Mouse (Mus musculus): ENCODE data around the gene Teddm1a. TPM values are rescaled to one million over a fixed set of nuclear protein-coding genes. Genes with fewer than 3 reads are reported as not detected.

The Teddm1a gene
- polyA plus RNA-seq, 1 experiment from 2014 or later = not detected

DNA sequence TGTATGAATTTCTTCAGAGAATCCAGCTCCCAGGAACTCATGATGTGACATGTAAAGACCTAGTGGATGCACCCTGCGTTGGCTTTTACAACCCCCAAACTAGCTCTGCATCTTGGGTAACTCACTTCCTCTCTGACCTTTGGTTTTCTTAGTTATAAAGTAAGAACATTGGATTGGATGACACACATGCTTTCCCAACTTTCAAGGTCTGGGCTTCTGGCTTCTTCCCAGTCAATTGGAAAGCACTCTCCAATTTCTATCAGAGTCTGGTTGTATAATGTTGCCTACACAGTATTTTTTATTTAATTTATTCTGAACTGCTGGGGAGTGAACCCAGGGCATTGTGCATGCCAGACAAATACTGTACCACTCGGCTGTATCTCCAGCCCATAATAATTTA is 38.9 kb downstream of the Teddm1a start:
- Histone ChIP-seq H3K27me3 (ENCODE audit: control insufficient read depth, insufficient read depth, low read length) (no peaks in the 10 kb centered on the region), H3K27ac (ENCODE audit: low read depth, low read length) (no peak overlapping the region), H3K36me3 (ENCODE audit: control insufficient read depth, insufficient read depth, low read length) (no peaks in the 10 kb centered on the region), H3K4me3 (ENCODE audit: low read depth, low read length) (no peak overlapping the region), H3K4me1 (ENCODE audit: control insufficient read depth, insufficient read depth, low read length) (no peaks in the 10 kb centered on the region), H3K9me3 (ENCODE audit: control insufficient read depth, low read length) (no peaks in the 10 kb centered on the region), H3K4me2 (ENCODE audit: low read depth) (no peak overlapping the region), H3K9ac (ENCODE audit: low read length) (no peak overlapping the region)
- no peak for ATAC-seq (ENCODE audit: insufficient read depth, low FRiP score, low TSS enrichment)
- WGBS = 87% methylated on average over 2 of the region's 2 CpGs
- no peak for DNase-seq (ENCODE audit: low spot score)

DNA sequence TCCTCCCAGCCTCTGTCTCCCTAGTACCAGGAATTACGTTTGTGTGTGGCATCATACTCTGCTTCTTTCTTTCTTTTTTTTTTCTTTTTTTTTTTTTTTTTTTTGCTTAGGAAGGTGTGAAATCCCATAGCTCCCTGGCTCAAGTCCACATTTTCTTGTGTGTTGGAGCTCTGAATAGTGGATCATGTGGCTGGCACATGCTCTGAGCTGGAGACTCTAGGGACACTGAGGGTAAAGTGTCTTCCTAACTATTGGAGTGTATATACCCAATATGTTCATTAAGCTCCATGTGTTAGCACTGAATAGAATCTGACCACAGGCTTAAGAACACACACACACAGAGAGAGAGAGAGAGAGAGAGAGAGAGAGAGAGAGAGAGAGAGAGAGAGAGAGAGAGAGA is 42.2 kb downstream of the Teddm1a start:
- Histone ChIP-seq H3K4me2 (ENCODE audit: low read depth) (no peak overlapping the region), H3K4me1 (ENCODE audit: control insufficient read depth, insufficient read depth, low read length) (no peaks in the 10 kb centered on the region), H3K27me3 (ENCODE audit: control insufficient read depth, insufficient read depth, low read length) (no peaks in the 10 kb centered on the region), H3K9ac (ENCODE audit: low read length) (no peak overlapping the region), H3K4me3 (ENCODE audit: low read depth, low read length) (no peak overlapping the region), H3K9me3 (ENCODE audit: control insufficient read depth, low read length) (no peaks in the 10 kb centered on the region), H3K36me3 (ENCODE audit: control insufficient read depth, insufficient read depth, low read length) (no peaks in the 10 kb centered on the region), H3K27ac (ENCODE audit: low read depth, low read length) (no peak overlapping the region)
- DNase-seq (ENCODE audit: low spot score) = no peak
- no peak for ATAC-seq (ENCODE audit: insufficient read depth, low FRiP score, low TSS enrichment)
- WGBS = 75% methylated on average over 1 of the region's 1 CpGs

DNA sequence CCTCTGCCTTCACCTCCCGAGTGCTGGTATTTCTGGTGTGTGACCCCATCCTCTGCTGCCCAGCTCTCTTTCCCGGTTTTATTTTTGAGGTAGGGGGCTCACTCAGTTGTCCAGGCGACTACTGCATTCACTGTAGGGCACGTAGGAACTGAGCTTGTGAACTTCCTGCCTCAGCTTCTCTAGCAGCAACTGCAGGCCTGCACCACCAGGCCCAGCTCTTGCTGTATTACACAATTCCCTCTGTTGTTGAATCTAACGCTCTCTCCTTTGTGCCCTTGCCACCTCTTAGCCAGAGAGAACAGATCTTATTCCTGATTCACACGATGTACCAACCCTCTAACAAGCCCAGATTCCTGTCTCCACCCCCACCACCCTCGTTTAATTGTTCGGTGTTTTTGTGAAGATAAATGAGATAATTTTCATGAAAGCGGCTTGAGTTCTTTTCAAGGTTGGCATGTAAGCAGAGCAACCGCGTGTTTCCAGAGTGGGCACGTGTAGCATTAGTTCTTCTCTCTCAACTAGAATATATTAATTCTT is 44.4 kb downstream of the Teddm1a start:
- WGBS = 87% methylated on average over 12 of the region's 12 CpGs
- Histone ChIP-seq H3K4me3 (ENCODE audit: low read depth, low read length) (no peak overlapping the region), H3K27me3 (ENCODE audit: control insufficient read depth, insufficient read depth, low read length) (no peaks in the 10 kb centered on the region), H3K9ac (ENCODE audit: low read length) (no peak overlapping the region), H3K27ac (ENCODE audit: low read depth, low read length) (no peak overlapping the region), H3K9me3 (ENCODE audit: control insufficient read depth, low read length) (no peaks in the 10 kb centered on the region), H3K36me3 (ENCODE audit: control insufficient read depth, insufficient read depth, low read length) (no peaks in the 10 kb centered on the region), H3K4me2 (ENCODE audit: low read depth) (no peak overlapping the region), H3K4me1 (ENCODE audit: control insufficient read depth, insufficient read depth, low read length) (no peaks in the 10 kb centered on the region)
- ATAC-seq (ENCODE audit: insufficient read depth, low FRiP score, low TSS enrichment) (no peak), DNase-seq (ENCODE audit: low spot score) (no peak)

DNA sequence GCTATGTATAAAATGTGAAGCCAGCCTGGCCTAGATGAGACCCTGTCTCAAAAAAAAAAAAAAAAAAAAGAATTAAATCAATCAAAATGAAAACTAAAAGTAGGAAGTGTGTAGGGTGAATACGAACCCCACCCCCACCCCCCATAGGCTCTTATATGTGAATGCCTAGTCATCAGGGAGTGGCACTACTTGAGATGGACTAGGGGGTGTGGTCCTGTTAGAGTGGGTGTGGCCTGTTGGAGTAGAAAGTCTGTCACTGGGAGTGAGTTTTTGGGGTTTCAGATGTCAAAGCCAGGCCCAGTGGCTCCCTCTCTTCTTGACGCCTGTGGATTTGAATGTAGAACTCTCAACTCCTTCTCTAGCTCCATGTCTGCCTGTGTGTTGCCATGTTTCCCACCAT is 45.5 kb downstream of the Teddm1a start:
- Histone ChIP-seq H3K27ac (ENCODE audit: low read depth, low read length) (no peak overlapping the region), H3K36me3 (ENCODE audit: control insufficient read depth, insufficient read depth, low read length) (no peaks in the 10 kb centered on the region), H3K4me2 (ENCODE audit: low read depth) (no peak overlapping the region), H3K4me1 (ENCODE audit: control insufficient read depth, insufficient read depth, low read length) (no peaks in the 10 kb centered on the region), H3K4me3 (ENCODE audit: low read depth, low read length) (no peak overlapping the region), H3K9me3 (ENCODE audit: control insufficient read depth, low read length) (no peaks in the 10 kb centered on the region), H3K9ac (ENCODE audit: low read length) (no peak overlapping the region), H3K27me3 (ENCODE audit: control insufficient read depth, insufficient read depth, low read length) (no peaks in the 10 kb centered on the region)
- DNase-seq (ENCODE audit: low spot score) (no peak), ATAC-seq (ENCODE audit: insufficient read depth, low FRiP score, low TSS enrichment) (no peak)
- whole genome bisulfite sequencing = 96% methylated on average over 2 of the region's 2 CpGs

DNA sequence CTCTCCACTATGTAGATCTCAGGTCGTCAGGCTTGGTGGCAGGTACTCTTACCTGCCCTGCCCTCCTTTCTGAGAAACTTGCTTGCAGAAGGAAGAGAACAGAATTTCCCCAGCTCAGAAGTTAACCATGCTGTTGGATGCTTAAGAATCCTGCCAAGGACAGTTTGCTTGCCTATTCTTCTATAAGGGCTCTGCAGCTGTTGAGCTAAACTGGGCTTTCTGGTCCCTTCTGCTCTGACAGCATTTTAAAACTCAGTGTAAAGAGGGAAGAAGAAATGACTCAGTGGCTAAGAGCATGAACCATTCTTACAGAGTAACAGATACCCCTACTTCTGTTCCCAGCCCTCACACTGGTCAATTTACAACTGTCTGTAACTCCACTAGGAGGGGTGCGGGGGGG is 49.4 kb downstream of the Teddm1a start:
- 88% methylated on average over 2 of the region's 2 CpGs for WGBS
- Histone ChIP-seq H3K4me1 (ENCODE audit: control insufficient read depth, insufficient read depth, low read length) (no peaks in the 10 kb centered on the region), H3K36me3 (ENCODE audit: control insufficient read depth, insufficient read depth, low read length) (no peaks in the 10 kb centered on the region), H3K27me3 (ENCODE audit: control insufficient read depth, insufficient read depth, low read length) (no peaks in the 10 kb centered on the region), H3K9ac (ENCODE audit: low read length) (no peak overlapping the region), H3K9me3 (ENCODE audit: control insufficient read depth, low read length) (no peaks in the 10 kb centered on the region), H3K4me3 (ENCODE audit: low read depth, low read length) (no peak overlapping the region), H3K4me2 (ENCODE audit: low read depth) (no peak overlapping the region), H3K27ac (ENCODE audit: low read depth, low read length) (no peak overlapping the region)
- ATAC-seq (ENCODE audit: insufficient read depth, low FRiP score, low TSS enrichment) = no peak
- DNase-seq (ENCODE audit: low spot score) = no peak

Small RNA genes within 50 kb of the gene (microRNA-seq; reads per million reads assigned to microRNA genes)
- 23.2 reads per million, percentile 31 among the genes with 10 or more reads in this experiment for gene Mir8114

Other genes with a start within 250 kb of the Teddm1a start
- 8.1 and 9.8 TPM in 2 replicates for gene Rgs8, start 238.7 kb upstream of the Teddm1a start, polyA plus RNA-seq (2014; fragmentation: Nextera tagmentation; extraction: Ambion mirVana)
- gene Rgs16, start 151.4 kb upstream of the Teddm1a start, polyA plus RNA-seq (2014; fragmentation: Nextera tagmentation; extraction: Ambion mirVana) = 13.0 and 14.1 TPM in 2 replicates
- 26.7 and 29.2 TPM in 2 replicates for gene Rnasel, start 142.3 kb upstream of the Teddm1a start, polyA plus RNA-seq (2014; fragmentation: Nextera tagmentation; extraction: Ambion mirVana)
- not detected in 2 replicates for gene Rgsl1, start 47.6 kb upstream of the Teddm1a start, polyA plus RNA-seq (2014; fragmentation: Nextera tagmentation; extraction: Ambion mirVana)
- 0.12 and 0.55 TPM in 2 replicates for gene Teddm1b, start 17.4 kb upstream of the Teddm1a start, polyA plus RNA-seq (2014; fragmentation: Nextera tagmentation; extraction: Ambion mirVana)
- gene Glul, start 8.2 kb downstream of the Teddm1a start, polyA plus RNA-seq (2014; fragmentation: Nextera tagmentation; extraction: Ambion mirVana) = 132 and 134 TPM in 2 replicates
- 0.49 and 0.57 TPM in 2 replicates for gene Teddm2, start 8.5 kb downstream of the Teddm1a start, polyA plus RNA-seq (2014; fragmentation: Nextera tagmentation; extraction: Ambion mirVana)

All from neural tube, embryonic 11.5 days (tissue).